Mouse (Mus musculus) thymus, postnatal 0 days (tissue): Measurements from ENCODE around the gene Hip1r. TPM values are rescaled to one million over a fixed set of nuclear protein-coding genes. Genes with fewer than 3 reads are reported as not detected.

Experiments
- DNase-seq: peaks from one replicate; pipeline ENCODE4 v3.0.0-alpha.2; 2015; ENCODE audit warnings: low spot score
- polyA plus RNA-seq: library from polyadenylated mRNA; unstranded; fragments of >200 nt; fragmentation: Nextera tagmentation; extraction: Ambion mirVana; gene quantifications from 2 replicates; pipeline ENCODE4 v1.2.1, GENCODE M21; 2015

The Hip1r gene
- polyA plus RNA-seq, 1 experiment from 2014 or later, result 11.0 TPM

GRCm38 (mm10) chr5:123972453-123972852, 975 bp upstream of the Hip1r start:
- no peak for DNase-seq

- DNase-seq, result peak; percentile 7
Measured at GRCm38 (mm10) chr5:123974179-123974485, 704 bp downstream of the Hip1r start.

- peak; percentile 30 for DNase-seq
Measured at GRCm38 (mm10) chr5:123974616-123975111, 1.2 kb downstream of the Hip1r start.

- no peak for DNase-seq
Measured at GRCm38 (mm10) chr5:123975668-123976180, 2.3 kb downstream of the Hip1r start.

- no peak for DNase-seq
Measured at GRCm38 (mm10) chr5:123977231-123977630, 3.8 kb downstream of the Hip1r start.

- DNase-seq, result peak; percentile 9
Measured at GRCm38 (mm10) chr5:123978131-123978530, 4.7 kb downstream of the Hip1r start.

- DNase-seq, result no peak
Measured at GRCm38 (mm10) chr5:123979221-123979979, 6.0 kb downstream of the Hip1r start.

- no peak for DNase-seq
Measured at GRCm38 (mm10) chr5:123979980-123980369, 6.5 kb downstream of the Hip1r start.

GRCm38 (mm10) chr5:123980521-123981249, 7.3 kb downstream of the Hip1r start:
- DNase-seq, result no peak

- DNase-seq, result no peak
Measured at GRCm38 (mm10) chr5:123981250-123981554, 7.8 kb downstream of the Hip1r start.

- DNase-seq, result no peak
Measured at GRCm38 (mm10) chr5:123982838-123983237, 9.4 kb downstream of the Hip1r start.

- no peak for DNase-seq
Measured at GRCm38 (mm10) chr5:123985434-123985833, 12.0 kb downstream of the Hip1r start.

GRCm38 (mm10) chr5:123986925-123987324, 13.5 kb downstream of the Hip1r start:
- no peak for DNase-seq

- DNase-seq, result no peak
Measured at GRCm38 (mm10) chr5:123987511-123987910, 14.1 kb downstream of the Hip1r start.

GRCm38 (mm10) chr5:123989941-123990885, 16.8 kb downstream of the Hip1r start:
- DNase-seq, result no peak

GRCm38 (mm10) chr5:123991321-123991720, 17.9 kb downstream of the Hip1r start:
- DNase-seq, result no peak

GRCm38 (mm10) chr5:123992193-123992637, 18.8 kb downstream of the Hip1r start:
- no peak for DNase-seq

- peak; percentile 67 for DNase-seq
Measured at GRCm38 (mm10) chr5:123992794-123993193, 19.4 kb downstream of the Hip1r start.

- DNase-seq, result no peak
Measured at GRCm38 (mm10) chr5:123993263-123994036, 20.0 kb downstream of the Hip1r start.

GRCm38 (mm10) chr5:123994468-123994867, 21.0 kb downstream of the Hip1r start:
- DNase-seq, result no peak

- no peak for DNase-seq
Measured at GRCm38 (mm10) chr5:123995388-123995787, 22.0 kb downstream of the Hip1r start.
